Mouse (Mus musculus) stomach, embryonic 14.5 days (tissue): Measurements from ENCODE around the gene Kctd13. TPM values are rescaled to one million over a fixed set of nuclear protein-coding genes. Genes with fewer than 3 reads are reported as not detected.

Experiments
- polyA plus RNA-seq: library from polyadenylated mRNA; unstranded; fragments of >200 nt; fragmentation: Nextera tagmentation; extraction: Ambion mirVana; gene quantifications from 2 replicates; pipeline ENCODE4 v1.2.1, GENCODE M21; 2014

Kctd13 gene
- polyA plus RNA-seq, 1 experiment from 2014 or later: 16.1 TPM

Other genes starting within 250 kb of the Kctd13 start
- gene Bola2, start 233.5 kb upstream of the Kctd13 start, polyA plus RNA-seq: 118 and 127 TPM in 2 replicates
- 7.1 and 8.4 TPM in 2 replicates for gene Slx1b, start 233.1 kb upstream of the Kctd13 start, polyA plus RNA-seq
- 28.6 and 29.5 TPM in 2 replicates for gene Coro1a, start 221.1 kb upstream of the Kctd13 start, polyA plus RNA-seq
- 98.4 and 105 TPM in 2 replicates for gene Mapk3, start 169.3 kb upstream of the Kctd13 start, polyA plus RNA-seq
- 1.6 and 2.8 TPM in 2 replicates for gene Gdpd3, start 162.5 kb upstream of the Kctd13 start, polyA plus RNA-seq
- gene Ypel3, start 151.9 kb upstream of the Kctd13 start, polyA plus RNA-seq: 103 and 116 TPM in 2 replicates
- gene Tbx6, start 147.4 kb upstream of the Kctd13 start, polyA plus RNA-seq: 0.56 and 0.95 TPM in 2 replicates
- 239 and 258 TPM in 2 replicates for gene Ppp4c, start 136.4 kb upstream of the Kctd13 start, polyA plus RNA-seq
- 1.1 and 1.8 TPM in 2 replicates for gene Fam57b, start 131.2 kb upstream of the Kctd13 start, polyA plus RNA-seq
- not detected in 2 replicates for gene 4930451I11Rik, start 97.2 kb upstream of the Kctd13 start, polyA plus RNA-seq
- gene Doc2a, start 81.5 kb upstream of the Kctd13 start, polyA plus RNA-seq: 0.75 and 2.0 TPM in 2 replicates
- gene Hirip3, start 66.9 kb upstream of the Kctd13 start, polyA plus RNA-seq: 20.2 and 21.2 TPM in 2 replicates
- gene Ino80e, start 66.5 kb upstream of the Kctd13 start, polyA plus RNA-seq: 78.2 and 80.3 TPM in 2 replicates
- 28.0 and 30.2 TPM in 2 replicates for gene Taok2, start 44.2 kb upstream of the Kctd13 start, polyA plus RNA-seq
- gene Tmem219, start 6.0 kb upstream of the Kctd13 start, polyA plus RNA-seq: 29.5 and 33.4 TPM in 2 replicates
- gene Asphd1, start 20.7 kb downstream of the Kctd13 start, polyA plus RNA-seq: 0.35 and 0.36 TPM in 2 replicates
- gene Sez6l2, start 21.7 kb downstream of the Kctd13 start, polyA plus RNA-seq: 2.9 and 3.6 TPM in 2 replicates
- gene Cdipt, start 47.0 kb downstream of the Kctd13 start, polyA plus RNA-seq: 96.8 and 106 TPM in 2 replicates
- gene Cdiptos, start 47.2 kb downstream of the Kctd13 start, polyA plus RNA-seq: 1.6 and 2.8 TPM in 2 replicates
- gene Mvp, start 85.7 kb downstream of the Kctd13 start, polyA plus RNA-seq: 11.4 and 12.4 TPM in 2 replicates
- gene Pagr1b, start 87.6 kb downstream of the Kctd13 start, polyA plus RNA-seq: not detected in 2 replicates
- gene Pagr1a, start 88.5 kb downstream of the Kctd13 start, polyA plus RNA-seq: 13.9 and 55.8 TPM in 2 replicates
- 32.8 and 68.9 TPM in 2 replicates for gene Gm42742, start 92.2 kb downstream of the Kctd13 start, polyA plus RNA-seq
- 15.5 and 16.0 TPM in 2 replicates for gene Prrt2, start 92.3 kb downstream of the Kctd13 start, polyA plus RNA-seq
- 50.3 and 54.5 TPM in 2 replicates for gene Maz, start 98.2 kb downstream of the Kctd13 start, polyA plus RNA-seq
- gene Kif22, start 113.6 kb downstream of the Kctd13 start, polyA plus RNA-seq: 116 and 117 TPM in 2 replicates
- not detected in 2 replicates for gene Zg16, start 158.4 kb downstream of the Kctd13 start, polyA plus RNA-seq
- 5.3 and 7.2 TPM in 2 replicates for gene AI467606, start 162.5 kb downstream of the Kctd13 start, polyA plus RNA-seq
- gene Qprt, start 193.3 kb downstream of the Kctd13 start, polyA plus RNA-seq: 1.4 and 2.2 TPM in 2 replicates
- gene Spn, start 208.9 kb downstream of the Kctd13 start, polyA plus RNA-seq: 0.31 and 0.33 TPM in 2 replicates